Mouse (Mus musculus): ENCODE measurements at regions not wholly inside any gene's neighbourhood (a gene's known extent, or its start where the extent isn't known, plus 50 kb on each side); places are given as distances from the start of the nearest gene placed in this dataset.

DNA sequence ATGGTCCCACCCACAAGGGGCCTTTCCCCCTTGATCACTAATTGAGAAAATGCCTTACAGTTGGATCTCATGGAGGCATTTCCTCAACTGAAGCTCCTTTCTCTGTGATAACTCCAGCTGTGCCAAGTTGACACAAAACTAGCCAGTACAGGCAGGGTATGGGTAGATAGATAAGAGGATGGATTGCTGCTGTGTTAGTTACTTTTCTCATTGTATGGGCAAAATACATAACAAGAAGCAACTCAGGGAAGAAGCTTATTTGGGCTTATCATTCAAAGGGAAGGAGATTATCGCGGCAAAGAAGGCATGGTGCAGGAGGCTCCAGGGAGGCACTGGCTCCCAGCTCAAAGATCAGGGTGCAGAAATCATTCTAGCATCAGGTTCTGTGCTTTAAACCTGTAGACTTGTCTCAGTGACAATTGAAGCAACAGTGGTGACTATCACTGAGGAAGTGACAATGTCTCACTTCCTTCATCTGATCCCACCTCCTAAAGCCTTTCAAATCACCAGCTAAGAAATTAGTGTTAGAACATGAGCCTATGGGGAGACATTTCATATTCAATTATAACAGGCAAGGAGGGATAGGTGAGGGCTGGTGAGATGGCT, 83.8 kb downstream of the 1810010D01Rik start:
- TF ChIP-seq CTCF (IDR thresholded peaks at IDR 0.05; ENCODE audit: control insufficient read depth, insufficient read depth, insufficient replicate concordance, low read depth, low read length) (no peak), POLR2A (IDR thresholded peaks at IDR 0.05; ENCODE audit: control insufficient read depth, low read depth, low read length) (no peak)

Measured in testis, adult 2 months (tissue).